ENCODE assay signal across 8 mouse cellular contexts in genomic region chr19:41932686-41933085, GRCm38 (mm10). TPM values are rescaled to one million over a fixed set of nuclear protein-coding genes. Genes with fewer than 3 reads are reported as not detected.
DNase-seq lines count a peak whose midpoint lies in the region; ATAC-seq and TF ChIP-seq lines count a peak whose summit lies in the region.

No protein-coding gene starts in this region.

- peaks cover 7% of the 10 kb centered on the region; the same call in 1 of the 2 replicates for H3K4me1 ChIP-seq in kidney, adult 2 months (ENCODE audit: control insufficient read depth, insufficient read depth, low read length)
- H3K4me1 ChIP-seq in CH12.LX (ENCODE audit: control insufficient read depth in 1 of 2, insufficient read depth in 2 of 2), result peaks cover 8 to 36% of the 10 kb centered on the region in 2 experiments; a peak in 3 of 4 replicates
- H3K4me1 ChIP-seq in intestine, embryonic 15.5 days (replicated peaks), result peaks cover 11% of the 10 kb centered on the region

- H3K9ac ChIP-seq in CH12.LX (ENCODE audit: insufficient read depth, low read depth), result peak overlapping the region; percentile 73
- H3K9ac ChIP-seq in intestine, embryonic 15.5 days, result peak overlapping the region; percentile 74

- peaks cover 61% of the 10 kb centered on the region for H3K79me2 ChIP-seq in CH12.LX (replicated peaks; ENCODE audit: control insufficient read depth, extremely low read depth, insufficient read depth, poor library complexity, severe bottlenecking)

- dilution Hi-C loops in CH12.LX (cut with MboI; ENCODE audit: extremely low pct_ligation_motif_present, extremely low pct_unique_long_range_greater_than_20kb, low sequenced_read_pairs), result no loop called here

- H3K36me3 ChIP-seq in kidney, adult 2 months (ENCODE audit: control insufficient read depth, insufficient read depth, low read length), result no peaks in the 10 kb centered on the region
- peaks cover 29 to 59% of the 10 kb centered on the region in 2 experiments for H3K36me3 ChIP-seq in CH12.LX (replicated peaks in 1 of 2; ENCODE audit: control insufficient read depth in 1 of 2, insufficient read depth in 1 of 2, low read length in 1 of 2)
- peaks cover 7% of the 10 kb centered on the region; the same call in 1 of the 2 replicates for H3K36me3 ChIP-seq in intestine, embryonic 15.5 days

- in situ Hi-C loops in CH12.LX (cut with MboI; ENCODE audit: low pct_ligation_motif_present, low pct_unique_long_range_greater_than_20kb, low sequenced_read_pairs), result loop anchor here (5.0 kb wide), 1 partner anchor 55 kb away; no protein-coding TSS in a partner anchor

- no peak for TF ChIP-seq POLR2A in kidney, adult 2 months (IDR thresholded peaks at IDR 0.05; ENCODE audit: low read depth, low read length)
- TF ChIP-seq POLR2A in CH12.LX (IDR thresholded peaks at IDR 0.05; ENCODE audit: low read depth, low read length), result no peak

- TF ChIP-seq EP300 in CH12.LX (IDR thresholded peaks at IDR 0.05; ENCODE audit: low read length), result no peak

- no peak overlapping the region for H3K27ac ChIP-seq in kidney, adult 2 months (ENCODE audit: insufficient read depth, low read depth, low read length)
- H3K27ac ChIP-seq in CH12.LX (ENCODE audit: insufficient read depth, low read depth), result peak overlapping the region; percentile 61
- 0 out of 2 replicates have a peak overlapping the region, but pooled peaks have one; percentile 44 for H3K27ac ChIP-seq in intestine, embryonic 15.5 days

- peak overlapping the region; percentile 93 for H3K4me3 ChIP-seq in kidney, adult 2 months (ENCODE audit: insufficient read depth, low read depth, low read length)
- peak overlapping the region; percentile 96 to 99 (median 98) for H3K4me3 ChIP-seq in CH12.LX (replicated peaks in 1 of 3; ENCODE audit: low read depth in 2 of 3, low read length in 2 of 3, poor library complexity in 1 of 3)
- peak overlapping the region; percentile 77 for H3K4me3 ChIP-seq in intestine, embryonic 15.5 days (replicated peaks)

- TF ChIP-seq RAD21 in CH12.LX (IDR thresholded peaks at IDR 0.05; ENCODE audit: low read depth, low read length), result no peak

- ATAC-seq in intestine, embryonic 15.5 days, result peak; percentile 39

- under 1% methylated on average over 28 of the region's 28 CpGs for whole genome bisulfite sequencing in kidney, adult 2 months
- under 1% methylated on average over 28 of the region's 28 CpGs for WGBS in intestine, embryonic 15.5 days

- no peak for DNase-seq in kidney, adult 2 months
- DNase-seq in kidney, postnatal 25 days, result no peak
- DNase-seq in CH12.LX (ENCODE audit: extremely low read depth), result peak; percentile 58
- peak; percentile 31 for DNase-seq in embryo, embryonic 11 days
- peak; percentile 85 for DNase-seq in naive thymus-derived CD4-positive, alpha-beta T cell, adult 2 months (ENCODE audit: low read depth)
- DNase-seq in frontal cortex, postnatal 25 days (ENCODE audit: low spot score in 2 of 2), result no peak
- DNase-seq in urinary bladder, postnatal 10 days (ENCODE audit: low spot score), result no peak

- no peaks in the 10 kb centered on the region for H3K27me3 ChIP-seq in kidney, adult 2 months (replicated peaks; ENCODE audit: control insufficient read depth, insufficient read depth, low read length)
- no peaks in the 10 kb centered on the region for H3K27me3 ChIP-seq in CH12.LX (replicated peaks)
- no peaks in the 10 kb centered on the region for H3K27me3 ChIP-seq in intestine, embryonic 15.5 days (replicated peaks)

- no peak for TF ChIP-seq CTCF in kidney, adult 2 months (conservative IDR thresholded peaks at IDR 0.05; ENCODE audit: insufficient read depth, insufficient read length, low read depth, low read length)
- no peak for TF ChIP-seq CTCF in CH12.LX (conservative IDR thresholded peaks at IDR 0.05 in 1 of 2, IDR thresholded peaks at IDR 0.05 in 1 of 2; ENCODE audit: low read depth in 2 of 2, low read length in 2 of 2)

- H3K4me2 ChIP-seq in CH12.LX (ENCODE audit: insufficient read depth, low read depth, poor library complexity, severe bottlenecking), result peak overlapping the region; percentile 65
- peak overlapping the region; percentile 82 for H3K4me2 ChIP-seq in intestine, embryonic 15.5 days (replicated peaks)

- H3K9me3 ChIP-seq in CH12.LX (replicated peaks; ENCODE audit: low read length), result no peaks in the 10 kb centered on the region
- no peaks in the 10 kb centered on the region for H3K9me3 ChIP-seq in intestine, embryonic 15.5 days

TF ChIP-seq in CH12.LX, 34 proteins besides CTCF, POLR2A, EP300 and RAD21:
- TF ChIP-seq MYC (IDR thresholded peaks at IDR 0.05; ENCODE audit: low read depth, low read length) (0 out of 2 replicates have a peak, but pooled peaks have one; percentile 56), SIN3A (IDR thresholded peaks at IDR 0.05; ENCODE audit: low read length) (peak; percentile 7; the same call in 1 of the 2 replicates), JUND (conservative IDR thresholded peaks at IDR 0.05; ENCODE audit: low read depth, low read length) (no peak), SMC3 (IDR thresholded peaks at IDR 0.05; ENCODE audit: low read depth, low read length) (no peak), USF2 (conservative IDR thresholded peaks at IDR 0.05; ENCODE audit: low read depth, low read length) (peak; percentile 26), USF1 (IDR thresholded peaks at IDR 0.05; ENCODE audit: low read depth, low read length) (peak; percentile 46; the same call in 1 of the 2 replicates), BHLHE40 (IDR thresholded peaks at IDR 0.05; ENCODE audit: low read depth, low read length) (peak; percentile 40; the same call in 1 of the 2 replicates)

RNA-seq across cellular contexts. Expression of gene Exosc1, which starts 0.5 kb away (rescaled TPM):
- polyA plus RNA-seq in kidney, adult 2 months (2012; rRNA removed), result 11.8 and 15.2 TPM in 2 replicates
- total RNA-seq in CH12.LX (2012; rRNA removed) (56.6 and 70.0 TPM in 2 replicates), CH12.LX (2014; rRNA removed) (68.6 and 72.6 TPM in 2 replicates)
- 109 TPM in 2 replicates for polyA plus RNA-seq in CH12.LX (2012; ENCODE audit: insufficient read length, low read depth)
- 65.4 and 72.5 TPM in 2 replicates for polyA plus RNA-seq in intestine, embryonic 15.5 days (2015; fragmentation: Nextera tagmentation; extraction: Ambion mirVana)

RNA-seq across cellular contexts. Expression of gene Zdhhc16, which starts 0.6 kb away (rescaled TPM):
- 74.2 and 78.7 TPM in 2 replicates for polyA plus RNA-seq in kidney, adult 2 months (2012; rRNA removed)
- total RNA-seq in CH12.LX (2012; rRNA removed), result 45.5 and 49.6 TPM in 2 replicates
- total RNA-seq in CH12.LX (2014; rRNA removed), result 29.9 and 30.3 TPM in 2 replicates
- polyA plus RNA-seq in CH12.LX (2012; ENCODE audit: insufficient read length, low read depth), result 51.1 and 54.3 TPM in 2 replicates
- 67.1 and 71.9 TPM in 2 replicates for polyA plus RNA-seq in intestine, embryonic 15.5 days (2015; fragmentation: Nextera tagmentation; extraction: Ambion mirVana)

RNA-seq across cellular contexts. Expression of gene Pgam1, which starts 21.0 kb away (rescaled TPM):
- 493 and 500 TPM in 2 replicates for polyA plus RNA-seq in kidney, adult 2 months (2012; rRNA removed)
- 736 and 928 TPM in 2 replicates for total RNA-seq in CH12.LX (2012; rRNA removed)
- total RNA-seq in CH12.LX (2014; rRNA removed), result 1,480 and 1,507 TPM in 2 replicates
- 870 and 932 TPM in 2 replicates for polyA plus RNA-seq in CH12.LX (2012; ENCODE audit: insufficient read length, low read depth)
- polyA plus RNA-seq in intestine, embryonic 15.5 days (2015; fragmentation: Nextera tagmentation; extraction: Ambion mirVana), result 855 and 865 TPM in 2 replicates

RNA-seq across cellular contexts. Expression of gene Rrp12, which starts 36.7 kb away (rescaled TPM):
- 3.6 and 4.0 TPM in 2 replicates for polyA plus RNA-seq in kidney, adult 2 months (2012; rRNA removed)
- 42.5 and 58.0 TPM in 2 replicates for total RNA-seq in CH12.LX (2012; rRNA removed)
- 20.1 and 22.0 TPM in 2 replicates for total RNA-seq in CH12.LX (2014; rRNA removed)
- polyA plus RNA-seq in CH12.LX (2012; ENCODE audit: insufficient read length, low read depth), result 62.4 and 64.3 TPM in 2 replicates
- polyA plus RNA-seq in intestine, embryonic 15.5 days (2015; fragmentation: Nextera tagmentation; extraction: Ambion mirVana), result 17.6 and 18.1 TPM in 2 replicates

RNA-seq across cellular contexts. Expression of gene Mms19, which starts 48.3 kb away (rescaled TPM):
- polyA plus RNA-seq in kidney, adult 2 months (2012; rRNA removed), result 54.9 and 56.1 TPM in 2 replicates
- total RNA-seq in CH12.LX (2012; rRNA removed), result 26.2 and 32.1 TPM in 2 replicates
- 34.4 and 43.3 TPM in 2 replicates for total RNA-seq in CH12.LX (2014; rRNA removed)
- polyA plus RNA-seq in CH12.LX (2012; ENCODE audit: insufficient read length, low read depth), result 36.5 and 46.3 TPM in 2 replicates
- 26.5 and 26.8 TPM in 2 replicates for polyA plus RNA-seq in intestine, embryonic 15.5 days (2015; fragmentation: Nextera tagmentation; extraction: Ambion mirVana)

Comparison
In these comparisons a context has a peak if more than half of its experiments do, and no peak if none do; other contexts are left out.
1. DNase-seq: peak in CH12.LX (single experiment), embryo, embryonic 11 days (single experiment) and naive thymus-derived CD4-positive, alpha-beta T cell, adult 2 months (single experiment); none in kidney, adult 2 months (single experiment), kidney, postnatal 25 days (0 of 2), frontal cortex, postnatal 25 days (0 of 2) and urinary bladder, postnatal 10 days (single experiment).
2. Peak in every context shown above with its lines, with median percentiles within 50 percentile points of each other: H3K4me3 ChIP-seq.